Mouse (Mus musculus) cerebellum, adult 11-12 months (tissue): Measurements from ENCODE around the gene Gpn3.

Source experiments
- DNase-seq: peaks from one replicate; pipeline ENCODE4 v3.0.0; 2022

The Gpn3 gene

GRCm38 (mm10) chr5:122371591-122372191, at the start of gene Gpn3:
TSS of gene Gpn3 (plus strand) at chr5:122371876.
- DNase-seq = no peak

GRCm38 (mm10) chr5:122323523-122323922, 48.2 kb upstream of the Gpn3 start:
- no peak for DNase-seq

- peak; percentile 95 for DNase-seq
These were observed 46.9 kb upstream of the Gpn3 start for GRCm38 (mm10) chr5:122324608-122325431.

- peak; percentile 63 for DNase-seq
These were observed 46.2 kb upstream of the Gpn3 start for GRCm38 (mm10) chr5:122325477-122325876.

GRCm38 (mm10) chr5:122327283-122327682, 44.4 kb upstream of the Gpn3 start:
- no peak for DNase-seq

- DNase-seq = no peak
These were observed 41.4 kb upstream of the Gpn3 start for GRCm38 (mm10) chr5:122330269-122330668.

- DNase-seq = no peak
These were observed 37.0 kb upstream of the Gpn3 start for GRCm38 (mm10) chr5:122334682-122335081.

- no peak for DNase-seq
These were observed 35.0 kb upstream of the Gpn3 start for GRCm38 (mm10) chr5:122336554-122337294.

GRCm38 (mm10) chr5:122342874-122343273, 28.8 kb upstream of the Gpn3 start:
- DNase-seq = no peak

GRCm38 (mm10) chr5:122343768-122344167, 27.9 kb upstream of the Gpn3 start:
- no peak for DNase-seq

- DNase-seq = peak; percentile 66
These were observed 27.4 kb upstream of the Gpn3 start for GRCm38 (mm10) chr5:122344260-122344659.

GRCm38 (mm10) chr5:122345777-122346176, 25.9 kb upstream of the Gpn3 start:
- DNase-seq = no peak

GRCm38 (mm10) chr5:122353807-122354491, 17.7 kb upstream of the Gpn3 start, which contains the start of the genes Rad9b and Vps29:
TSS of gene Rad9b (minus strand) at chr5:122354233.
TSS of gene Vps29 (plus strand) at chr5:122354369.
- peak; percentile 97 for DNase-seq

- DNase-seq = no peak
These were observed 17.1 kb upstream of the Gpn3 start for GRCm38 (mm10) chr5:122354492-122355067.

- DNase-seq = peak; percentile 99
These were observed 605 bp downstream of the Gpn3 start, which contains the start of gene Fam216a for GRCm38 (mm10) chr5:122372192-122372769. TSS of gene Fam216a (minus strand) at chr5:122372364.

- no peak for DNase-seq
These were observed 1.2 kb downstream of the Gpn3 start for GRCm38 (mm10) chr5:122372878-122373277.

- no peak for DNase-seq
These were observed 5.6 kb downstream of the Gpn3 start for GRCm38 (mm10) chr5:122377101-122377833.

- no peak for DNase-seq
These were observed 6.5 kb downstream of the Gpn3 start for GRCm38 (mm10) chr5:122378171-122378570.

- DNase-seq = peak; percentile 84
These were observed 7.9 kb downstream of the Gpn3 start for GRCm38 (mm10) chr5:122379374-122380155.

- DNase-seq = no peak
These were observed 18.3 kb downstream of the Gpn3 start for GRCm38 (mm10) chr5:122390006-122390405.
